Mouse (Mus musculus) CD4-positive, CD25-positive, alpha-beta regulatory T cell, adult 9 weeks (primary cell): ENCODE data around the gene Shq1. TPM values are rescaled to one million over a fixed set of nuclear protein-coding genes. Genes with fewer than 3 reads are reported as not detected.

Experiments used
- polyA plus RNA-seq: library from polyadenylated mRNA; unstranded; fragments of 100-300 nt; shearing (Covaris generic); gene quantifications from one replicate; pipeline ENCODE4 v1.2.1, GENCODE M21; 2017

Gene Shq1
- 10.8 TPM for polyA plus RNA-seq

GRCm38 (mm10) chr6:100670880-100671344 lies at the start of gene Shq1:
TSS of gene Shq1 (minus strand) at chr6:100671157.

DNA sequence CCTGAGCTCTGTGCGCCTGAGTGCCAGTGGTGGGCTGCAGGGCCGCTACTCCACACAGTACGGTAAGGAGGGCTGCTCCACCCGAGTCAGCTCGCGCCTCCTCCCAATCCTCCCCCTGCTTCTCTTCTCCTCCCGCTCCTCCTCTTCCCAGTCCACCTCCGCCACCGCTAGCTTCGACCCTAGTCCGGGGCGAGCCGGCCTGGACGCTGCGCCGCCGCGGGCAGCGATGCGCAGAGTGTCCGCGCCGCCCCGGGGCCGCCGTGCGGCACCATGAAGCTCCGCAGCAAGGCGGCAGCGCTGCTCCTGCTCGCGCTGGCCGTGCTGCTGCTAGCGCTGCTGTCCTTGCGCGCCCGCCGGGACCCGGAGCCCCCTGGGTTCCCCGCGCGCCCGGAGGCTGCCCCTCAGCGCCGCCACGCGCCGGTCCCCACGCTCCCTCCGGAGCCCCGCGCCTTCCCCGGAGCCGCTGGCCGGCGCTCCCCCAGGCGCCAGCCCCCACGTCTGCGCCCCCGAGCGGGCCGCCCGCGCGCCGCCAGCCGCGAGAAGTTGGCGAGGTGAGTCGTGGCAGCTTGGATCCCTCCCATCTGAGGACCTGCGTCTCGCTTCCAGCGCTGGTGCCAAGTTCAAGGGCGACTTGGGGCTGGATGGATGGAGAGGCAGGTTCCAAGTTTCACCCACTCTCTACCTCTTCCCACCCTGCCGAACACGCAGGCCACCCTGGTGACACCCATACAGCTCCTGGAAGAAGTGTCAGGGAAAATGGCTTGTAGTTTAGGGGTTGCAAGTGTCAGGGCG lies 33.8 kb upstream of the Shq1 start, which contains the start of gene Gxylt2:
Gene Gxylt2, plus strand, starts transcription at position 161 of the 792 bp plus-strand sequence.

Other genes starting within 250 kb of the Shq1 start
- gene Gxylt2, start 33.6 kb upstream of the Shq1 start, polyA plus RNA-seq = 0.06 TPM
- gene Ppp4r2, start 162.5 kb upstream of the Shq1 start, polyA plus RNA-seq = 13.0 TPM